Mouse (Mus musculus): ENCODE measurements around the gene 4921539E11Rik.

- TF ChIP-seq CTCF (IDR thresholded peaks at IDR 0.05; ENCODE audit: insufficient read depth, low read length) (no peak), POLR2A (IDR thresholded peaks at IDR 0.05; ENCODE audit: borderline replicate concordance, extremely low read depth, low read depth, low read length) (no peak)
Observed at GRCm38 (mm10) chr4:103269336-103269735, 21.3 kb downstream of the 4921539E11Rik start.
